Mouse (Mus musculus): Measurements from ENCODE around the gene Stat3. TPM values are rescaled to one million over a fixed set of nuclear protein-coding genes. Genes with fewer than 3 reads are reported as not detected.

The Stat3 gene
- polyA plus RNA-seq, 1 experiment from 2014 or later = 82.9 TPM

- Histone ChIP-seq H3K27me3 (replicated peaks; ENCODE audit: control insufficient read depth, insufficient read depth, low read length) (peaks cover 4% of the 10 kb centered on the region), H3K27ac (replicated peaks; ENCODE audit: low read depth, low read length) (no peak overlapping the region), H3K4me1 (ENCODE audit: control insufficient read depth, insufficient read depth, low read length) (peaks cover 7% of the 10 kb centered on the region; the same call in 1 of the 2 replicates), H3K4me2 (ENCODE audit: low read depth, low read length) (no peak overlapping the region), H3K4me3 (ENCODE audit: low read depth, low read length) (no peak overlapping the region), H3K9me3 (ENCODE audit: control insufficient read depth, low read length) (no peaks in the 10 kb centered on the region), H3K9ac (ENCODE audit: low read depth, low read length) (no peak overlapping the region), H3K36me3 (ENCODE audit: control insufficient read depth, insufficient read depth, low read length) (no peaks in the 10 kb centered on the region)
- ATAC-seq (ENCODE audit: low read depth) = no peak
- DNase-seq (ENCODE audit: low spot score) = no peak
- WGBS = 68% methylated on average over 6 of the region's 6 CpGs
Measured at GRCm38 (mm10) chr11:100857960-100858359, 81.4 kb downstream of the Stat3 start.

DNA sequence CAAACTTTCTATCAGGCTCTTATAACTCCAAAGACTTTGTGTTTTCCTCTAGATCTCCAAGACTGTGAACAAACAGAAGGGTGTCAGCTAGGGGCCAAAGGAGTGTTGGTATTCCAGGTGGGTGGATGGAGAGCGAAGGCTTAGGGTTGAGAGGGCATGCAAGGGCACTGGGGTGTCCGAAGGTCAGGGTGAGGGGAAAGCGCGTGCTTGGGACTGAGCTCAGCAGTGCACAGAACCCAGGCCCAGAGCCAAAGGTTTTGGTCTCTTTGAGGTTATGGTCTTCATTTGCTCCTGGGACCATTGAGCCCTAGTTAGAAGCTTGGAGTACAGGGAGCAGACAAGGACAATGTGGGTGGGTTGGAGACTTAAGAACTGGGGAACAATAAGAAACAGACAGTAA, 84.2 kb downstream of the Stat3 start:
- peaks cover 10% of the 10 kb centered on the region; the same call in 1 of the 2 replicates for H3K4me1 ChIP-seq (ENCODE audit: control insufficient read depth, insufficient read depth, low read length)
- H3K27me3 ChIP-seq (replicated peaks; ENCODE audit: control insufficient read depth, insufficient read depth, low read length) = 0 out of 2 replicates have a peak, but pooled peaks cover 4% of the 10 kb centered on the region
- H3K9ac ChIP-seq (ENCODE audit: low read depth, low read length) = no peak overlapping the region
- no peak overlapping the region for H3K27ac ChIP-seq (replicated peaks; ENCODE audit: low read depth, low read length)
- no peak overlapping the region for H3K4me3 ChIP-seq (ENCODE audit: low read depth, low read length)
- 88% methylated on average over 4 of the region's 4 CpGs for WGBS
- H3K4me2 ChIP-seq (ENCODE audit: low read depth, low read length) = no peak overlapping the region
- H3K36me3 ChIP-seq (ENCODE audit: control insufficient read depth, insufficient read depth, low read length) = no peaks in the 10 kb centered on the region
- no peaks in the 10 kb centered on the region for H3K9me3 ChIP-seq (ENCODE audit: control insufficient read depth, low read length)
- DNase-seq (ENCODE audit: low spot score) (no peak), ATAC-seq (ENCODE audit: low read depth) (no peak)

GRCm38 (mm10) chr11:100854268-100854667, 85.1 kb downstream of the Stat3 start:
- no peaks in the 10 kb centered on the region for H3K9me3 ChIP-seq (ENCODE audit: control insufficient read depth, low read length)
- no peak overlapping the region for H3K4me3 ChIP-seq (ENCODE audit: low read depth, low read length)
- ATAC-seq (ENCODE audit: low read depth) = no peak
- H3K4me1 ChIP-seq (ENCODE audit: control insufficient read depth, insufficient read depth, low read length) = peaks cover 6% of the 10 kb centered on the region; the same call in 1 of the 2 replicates
- WGBS = 62% methylated on average over 4 of the region's 4 CpGs
- DNase-seq (ENCODE audit: low spot score) = no peak
- H3K9ac ChIP-seq (ENCODE audit: low read depth, low read length) = no peak overlapping the region
- H3K27me3 ChIP-seq (replicated peaks; ENCODE audit: control insufficient read depth, insufficient read depth, low read length) = 0 out of 2 replicates have a peak, but pooled peaks cover 4% of the 10 kb centered on the region
- H3K4me2 ChIP-seq (ENCODE audit: low read depth, low read length) = no peak overlapping the region
- no peak overlapping the region for H3K27ac ChIP-seq (replicated peaks; ENCODE audit: low read depth, low read length)
- no peaks in the 10 kb centered on the region for H3K36me3 ChIP-seq (ENCODE audit: control insufficient read depth, insufficient read depth, low read length)

GRCm38 (mm10) chr11:100853018-100853417, 86.3 kb downstream of the Stat3 start:
- Histone ChIP-seq H3K9ac (ENCODE audit: low read depth, low read length) (no peak overlapping the region), H3K4me3 (ENCODE audit: low read depth, low read length) (no peak overlapping the region), H3K27ac (replicated peaks; ENCODE audit: low read depth, low read length) (no peak overlapping the region), H3K9me3 (ENCODE audit: control insufficient read depth, low read length) (no peaks in the 10 kb centered on the region), H3K4me1 (ENCODE audit: control insufficient read depth, insufficient read depth, low read length) (peaks cover 15% of the 10 kb centered on the region), H3K27me3 (replicated peaks; ENCODE audit: control insufficient read depth, insufficient read depth, low read length) (0 out of 2 replicates have a peak, but pooled peaks cover 4% of the 10 kb centered on the region), H3K36me3 (ENCODE audit: control insufficient read depth, insufficient read depth, low read length) (no peaks in the 10 kb centered on the region), H3K4me2 (ENCODE audit: low read depth, low read length) (no peak overlapping the region)
- 66% methylated on average over 5 of the region's 5 CpGs for WGBS
- DNase-seq (ENCODE audit: low spot score) = no peak
- no peak for ATAC-seq (ENCODE audit: low read depth)

DNA sequence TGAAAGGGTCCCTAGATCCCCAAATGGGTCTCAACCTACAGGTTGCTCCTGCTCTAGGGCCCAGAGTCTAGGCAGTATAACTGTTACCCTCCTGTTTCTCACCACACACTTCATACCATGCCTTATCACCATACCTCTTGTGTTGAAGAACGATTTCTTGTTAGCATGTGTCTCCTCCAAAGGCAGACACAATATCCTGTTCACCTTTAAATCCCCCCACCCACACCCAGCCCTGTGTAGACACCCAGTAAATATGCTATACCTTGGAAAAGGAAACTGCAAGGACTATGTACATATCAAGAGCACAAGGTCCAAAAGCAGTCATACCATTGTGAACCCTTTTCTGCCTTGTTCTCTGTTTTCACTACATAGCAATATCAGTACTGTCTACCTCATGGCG, 87.3 kb downstream of the Stat3 start:
- WGBS = 89% methylated on average over 2 of the region's 2 CpGs
- no peak overlapping the region for H3K4me3 ChIP-seq (ENCODE audit: low read depth, low read length)
- no peak for DNase-seq (ENCODE audit: low spot score)
- no peak overlapping the region for H3K27ac ChIP-seq (replicated peaks; ENCODE audit: low read depth, low read length)
- no peak overlapping the region for H3K9ac ChIP-seq (ENCODE audit: low read depth, low read length)
- no peak for ATAC-seq (ENCODE audit: low read depth)
- H3K27me3 ChIP-seq (replicated peaks; ENCODE audit: control insufficient read depth, insufficient read depth, low read length) = 0 out of 2 replicates have a peak, but pooled peaks cover 4% of the 10 kb centered on the region
- no peaks in the 10 kb centered on the region for H3K36me3 ChIP-seq (ENCODE audit: control insufficient read depth, insufficient read depth, low read length)
- H3K9me3 ChIP-seq (ENCODE audit: control insufficient read depth, low read length) = no peaks in the 10 kb centered on the region
- no peak overlapping the region for H3K4me2 ChIP-seq (ENCODE audit: low read depth, low read length)
- peaks cover 15% of the 10 kb centered on the region for H3K4me1 ChIP-seq (ENCODE audit: control insufficient read depth, insufficient read depth, low read length)

GRCm38 (mm10) chr11:100850778-100851528, 88.4 kb downstream of the Stat3 start:
- H3K27ac ChIP-seq (replicated peaks; ENCODE audit: low read depth, low read length) = peak overlapping the region; percentile 75
- ATAC-seq (ENCODE audit: low read depth) (peak; percentile 45), DNase-seq (ENCODE audit: low spot score) (peak; percentile 47)
- 2% methylated on average over 23 of the region's 33 CpGs for WGBS
- peaks cover 15% of the 10 kb centered on the region for H3K4me1 ChIP-seq (ENCODE audit: control insufficient read depth, insufficient read depth, low read length)
- 0 out of 2 replicates have a peak, but pooled peaks cover 4% of the 10 kb centered on the region for H3K27me3 ChIP-seq (replicated peaks; ENCODE audit: control insufficient read depth, insufficient read depth, low read length)
- H3K9ac ChIP-seq (ENCODE audit: low read depth, low read length) = peak overlapping the region; percentile 91
- H3K36me3 ChIP-seq (ENCODE audit: control insufficient read depth, insufficient read depth, low read length) = no peaks in the 10 kb centered on the region
- H3K4me3 ChIP-seq (ENCODE audit: low read depth, low read length) = peak overlapping the region; percentile 92
- H3K9me3 ChIP-seq (ENCODE audit: control insufficient read depth, low read length) = no peaks in the 10 kb centered on the region
- peak overlapping the region; percentile 84 for H3K4me2 ChIP-seq (ENCODE audit: low read depth, low read length)

DNA sequence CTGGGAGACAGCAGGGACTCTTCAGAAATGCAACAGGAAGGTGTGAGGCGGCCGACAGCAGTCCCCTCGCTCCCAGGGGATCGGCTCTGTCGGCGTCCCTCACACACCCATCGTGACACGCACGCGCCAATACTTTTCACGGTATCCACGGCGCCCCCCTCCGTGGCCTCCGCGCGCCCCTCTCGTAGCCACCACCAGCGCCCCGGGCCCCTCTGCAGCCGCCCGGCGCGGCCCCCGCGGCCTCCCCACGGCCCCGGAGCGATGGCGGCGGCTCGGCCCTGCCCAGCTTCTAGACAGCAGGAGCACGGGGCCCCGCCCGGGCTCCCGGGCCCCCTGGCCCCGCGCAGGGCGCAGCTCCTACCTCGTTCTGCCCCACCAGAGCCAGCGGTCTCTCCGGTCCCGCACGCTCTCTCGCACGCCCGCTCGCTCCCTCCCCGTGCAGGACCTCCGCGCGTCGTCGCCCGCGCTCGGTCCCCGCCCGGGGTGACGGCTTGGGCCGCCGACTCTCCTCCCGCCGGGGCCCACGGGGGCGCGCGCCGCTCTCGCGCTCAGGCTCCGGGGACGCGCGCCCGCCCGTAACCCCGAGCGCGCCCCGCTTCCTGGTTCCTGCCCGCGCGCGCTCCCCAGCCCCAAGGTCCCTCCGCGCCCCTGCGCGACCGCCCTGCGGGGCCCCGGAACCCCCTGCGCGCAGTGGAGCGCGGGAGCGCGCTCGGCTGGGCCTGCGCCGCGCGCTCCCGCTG, 89.1 kb downstream of the Stat3 start, which contains the start of gene Stat5b:
TSS of gene Stat5b (minus strand) at position 687 of the 740 bp plus-strand sequence.
- DNase-seq (ENCODE audit: low spot score) (peak; percentile 85), ATAC-seq (ENCODE audit: low read depth) (peak; percentile 81)
- Histone ChIP-seq H3K36me3 (ENCODE audit: control insufficient read depth, insufficient read depth, low read length) (no peaks in the 10 kb centered on the region), H3K9ac (ENCODE audit: low read depth, low read length) (peak within 1 kb of the TSS; percentile 91), H3K4me2 (ENCODE audit: low read depth, low read length) (peak within 1 kb of the TSS; percentile 84), H3K4me1 (ENCODE audit: control insufficient read depth, insufficient read depth, low read length) (peaks cover 15% of the 10 kb centered on the region), H3K4me3 (ENCODE audit: low read depth, low read length) (peak within 1 kb of the TSS; percentile 92), H3K9me3 (ENCODE audit: control insufficient read depth, low read length) (no peaks in the 10 kb centered on the region), H3K27me3 (replicated peaks; ENCODE audit: control insufficient read depth, insufficient read depth, low read length) (0 out of 2 replicates have a peak, but pooled peaks cover 4% of the 10 kb centered on the region), H3K27ac (replicated peaks; ENCODE audit: low read depth, low read length) (peak within 1 kb of the TSS; percentile 75)
- WGBS = 0% methylated on average over 9 of the region's 104 CpGs

- Histone ChIP-seq H3K4me2 (ENCODE audit: low read depth, low read length) (peak overlapping the region; percentile 84), H3K4me1 (ENCODE audit: control insufficient read depth, insufficient read depth, low read length) (peaks cover 15% of the 10 kb centered on the region), H3K27ac (replicated peaks; ENCODE audit: low read depth, low read length) (peak overlapping the region; percentile 75; the same call in 1 of the 2 replicates), H3K4me3 (ENCODE audit: low read depth, low read length) (peak overlapping the region; percentile 92), H3K9me3 (ENCODE audit: control insufficient read depth, low read length) (no peaks in the 10 kb centered on the region), H3K36me3 (ENCODE audit: control insufficient read depth, insufficient read depth, low read length) (no peaks in the 10 kb centered on the region), H3K9ac (ENCODE audit: low read depth, low read length) (peak overlapping the region; percentile 91), H3K27me3 (replicated peaks; ENCODE audit: control insufficient read depth, insufficient read depth, low read length) (0 out of 2 replicates have a peak, but pooled peaks cover 4% of the 10 kb centered on the region)
- DNase-seq (ENCODE audit: low spot score) (no peak), ATAC-seq (ENCODE audit: low read depth) (no peak)
- 4% methylated on average over 12 of the region's 13 CpGs for WGBS
Measured at GRCm38 (mm10) chr11:100849456-100850037, 89.8 kb downstream of the Stat3 start.
